Mouse (Mus musculus) spleen, embryonic (tissue): ENCODE measurements around the gene Adam33.
"Not testable (repeated sequence)": the region's sequence is repeated elsewhere in the genome, so short reads cannot be mapped to it uniquely, and the experiment has no call there.

ENCODE experiments used
- CTCF ChIA-PET: fragments of 350-600 bp; sonication (Branson Sonifier 250); formaldehyde crosslinking; loops from one replicate; lab custom pipeline; 2022; lab: Charles Lee

Gene Adam33

GRCm38 (mm10) chr2:131058672-131059071 lies 4.9 kb downstream of the Adam33 start:
- CTCF ChIA-PET = interaction anchor here (0.6 kb wide), 1 partner anchor 15 kb away, joined by 5 read pairs; no protein-coding TSS in a partner anchor

DNA sequence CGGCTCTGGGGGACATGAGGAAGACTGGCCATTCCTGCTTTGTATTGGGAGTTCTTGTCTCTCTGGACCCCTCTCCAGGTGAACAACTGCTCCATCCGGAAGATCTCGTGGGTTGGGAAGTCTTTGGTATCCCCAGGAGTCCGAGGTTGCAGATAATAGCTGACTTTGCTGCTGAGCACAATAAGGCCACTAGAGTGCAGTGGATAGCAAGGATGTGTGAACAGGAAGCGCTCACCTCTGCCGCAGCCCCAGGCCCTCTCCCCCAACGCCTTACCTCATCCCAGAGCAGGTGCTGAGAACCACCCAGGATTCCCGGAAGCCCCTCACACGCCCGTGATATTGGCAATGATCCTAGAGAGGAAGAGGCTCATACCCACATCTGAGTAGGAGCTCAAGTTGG lies 7.4 kb downstream of the Adam33 start:
- CTCF ChIA-PET = interaction anchor here (0.7 kb wide), 1 partner anchor 253 kb away, joined by 3 read pairs; no protein-coding TSS in a partner anchor

DNA sequence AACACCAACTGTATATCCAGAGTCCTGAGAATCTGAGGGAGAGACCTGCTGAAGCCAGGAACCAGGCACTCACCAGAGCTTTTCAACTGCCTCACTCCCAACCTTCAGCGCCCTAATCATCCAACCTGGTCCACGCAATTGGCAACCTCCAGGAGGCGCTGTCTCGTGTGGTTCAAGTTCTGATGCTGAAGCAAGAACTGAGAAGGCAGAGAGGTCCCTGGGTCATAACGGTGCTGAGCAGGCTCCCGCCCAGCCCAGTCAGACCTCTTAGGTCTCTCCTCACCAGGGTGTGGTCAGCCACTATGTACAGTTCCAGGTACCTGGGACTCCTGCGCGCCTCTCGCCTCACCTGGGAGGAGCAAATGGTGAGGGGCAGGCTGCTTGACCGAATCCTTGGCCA lies 8.0 kb downstream of the Adam33 start:
- CTCF ChIA-PET = no interaction called here

DNA sequence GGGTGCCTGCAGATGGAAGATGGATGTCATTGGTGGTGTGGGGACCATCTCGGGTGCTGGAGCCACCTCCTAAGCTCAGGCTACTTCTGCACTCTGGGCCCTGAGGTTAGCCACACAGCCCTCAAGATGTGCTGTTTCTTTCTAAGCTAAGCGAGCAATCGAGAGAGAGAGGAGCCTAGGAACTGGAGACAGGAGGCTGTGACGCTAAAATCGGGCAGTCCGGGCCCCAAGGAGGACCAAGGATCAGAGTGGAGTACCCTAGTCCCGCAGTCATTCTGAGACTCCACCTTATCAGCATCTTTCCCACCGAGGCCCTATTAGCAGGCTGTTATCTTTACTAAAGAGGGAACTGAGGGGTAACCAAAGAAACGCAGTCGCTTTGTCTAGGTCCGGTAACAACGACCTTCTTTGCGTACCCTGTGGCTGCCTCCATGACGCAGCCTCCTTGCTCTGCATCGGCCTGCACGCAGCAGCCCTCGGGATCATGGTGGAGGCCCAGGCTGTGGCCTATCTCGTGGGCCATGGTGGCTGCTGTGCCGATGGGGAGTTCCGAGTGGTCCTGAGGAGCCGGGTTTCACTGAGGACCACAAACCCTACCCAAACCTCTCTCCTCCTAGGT lies 8.9 kb downstream of the Adam33 start:
- CTCF ChIA-PET = interaction anchor here (0.7 kb wide), 1 partner anchor 15 kb away, joined by 4 read pairs; no protein-coding TSS in a partner anchor

- CTCF ChIA-PET = interaction anchor here (0.5 kb wide), 1 partner anchor 241 kb away, joined by 18 read pairs; no protein-coding TSS in a partner anchor
Measured at GRCm38 (mm10) chr2:131053851-131054645, 9.6 kb downstream of the Adam33 start.

DNA sequence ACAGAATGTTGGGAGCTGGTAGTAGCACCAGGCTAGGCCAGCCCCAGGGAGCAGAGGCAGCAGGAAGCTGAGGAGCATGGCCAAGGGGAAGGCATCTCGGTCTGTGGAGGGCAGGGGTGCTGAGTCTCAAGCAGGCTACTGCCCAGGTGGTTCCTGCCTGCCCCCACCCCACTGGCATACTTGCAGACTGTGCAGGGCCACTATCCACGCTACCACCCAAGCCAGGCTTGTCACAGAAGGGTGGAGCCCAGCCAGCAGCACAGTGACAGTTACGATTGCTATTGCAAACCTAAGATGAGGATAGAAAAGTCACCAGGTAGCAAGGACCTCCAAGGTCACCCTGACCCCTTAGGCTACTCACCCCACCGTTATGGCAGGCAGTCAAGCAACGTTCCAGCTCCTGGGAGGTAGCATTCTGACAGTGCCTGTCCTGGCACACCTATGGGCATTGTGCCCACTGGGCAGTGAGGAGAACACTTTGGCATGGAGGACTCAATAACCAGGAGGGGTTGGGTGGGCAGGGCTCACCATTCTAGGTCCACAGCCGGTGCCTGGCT lies 10.7 kb downstream of the Adam33 start:
- CTCF ChIA-PET = no interaction called here

DNA sequence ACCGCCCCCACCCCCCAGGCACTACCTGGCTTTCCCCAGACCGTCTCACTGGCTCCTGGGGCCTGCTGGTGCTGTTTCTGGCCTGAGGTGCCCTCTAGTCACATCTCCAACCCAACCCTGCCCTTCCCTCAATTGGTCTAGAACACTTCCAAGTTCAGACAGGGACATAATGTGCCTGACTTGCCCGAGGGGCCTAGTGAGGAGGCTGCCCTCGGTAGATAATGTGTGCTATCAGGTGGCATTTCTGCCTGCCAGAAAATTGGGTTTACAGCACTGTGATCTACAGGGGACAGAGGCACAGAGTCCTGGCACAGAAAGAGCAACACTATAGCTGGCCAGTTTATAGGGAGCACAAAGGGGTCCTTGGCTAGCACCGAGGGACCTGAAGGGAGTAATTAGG lies 11.6 kb downstream of the Adam33 start:
- CTCF ChIA-PET = no interaction called here

GRCm38 (mm10) chr2:131046025-131046424 lies 17.6 kb downstream of the Adam33 start:
- CTCF ChIA-PET = no interaction called here

- CTCF ChIA-PET = no interaction called here
Measured at GRCm38 (mm10) chr2:131044989-131045720, 18.5 kb downstream of the Adam33 start.

DNA sequence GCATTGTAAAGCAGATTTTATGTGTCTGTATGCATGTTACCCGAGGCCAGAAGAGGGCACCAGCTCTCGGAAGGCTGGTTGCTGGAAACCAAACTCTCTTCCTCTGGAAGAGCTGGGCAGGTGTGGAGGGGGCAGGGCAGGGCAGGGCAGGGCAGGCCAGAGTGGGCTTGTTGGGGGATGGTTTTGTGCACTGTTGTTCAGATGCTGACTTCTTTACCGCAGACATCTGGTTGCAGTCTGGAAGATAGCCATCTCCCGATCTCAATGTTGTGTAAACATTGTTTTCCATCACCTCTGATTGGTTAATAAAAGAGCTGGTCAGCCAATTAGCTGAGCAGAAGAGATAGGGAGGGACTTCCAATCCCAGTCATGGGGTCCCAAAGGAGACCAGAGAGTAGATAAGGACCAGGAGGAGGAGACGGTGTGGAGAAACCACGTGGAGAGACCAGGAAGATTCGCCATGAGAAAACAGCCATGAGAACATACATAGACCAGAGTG lies 19.2 kb downstream of the Adam33 start:
- CTCF ChIA-PET = no interaction called here

GRCm38 (mm10) chr2:131042988-131043387 lies 20.6 kb downstream of the Adam33 start, which contains the start of gene Gfra4:
Gene Gfra4 (minus strand): TSS chr2:131043088.
- CTCF ChIA-PET = no interaction called here

DNA sequence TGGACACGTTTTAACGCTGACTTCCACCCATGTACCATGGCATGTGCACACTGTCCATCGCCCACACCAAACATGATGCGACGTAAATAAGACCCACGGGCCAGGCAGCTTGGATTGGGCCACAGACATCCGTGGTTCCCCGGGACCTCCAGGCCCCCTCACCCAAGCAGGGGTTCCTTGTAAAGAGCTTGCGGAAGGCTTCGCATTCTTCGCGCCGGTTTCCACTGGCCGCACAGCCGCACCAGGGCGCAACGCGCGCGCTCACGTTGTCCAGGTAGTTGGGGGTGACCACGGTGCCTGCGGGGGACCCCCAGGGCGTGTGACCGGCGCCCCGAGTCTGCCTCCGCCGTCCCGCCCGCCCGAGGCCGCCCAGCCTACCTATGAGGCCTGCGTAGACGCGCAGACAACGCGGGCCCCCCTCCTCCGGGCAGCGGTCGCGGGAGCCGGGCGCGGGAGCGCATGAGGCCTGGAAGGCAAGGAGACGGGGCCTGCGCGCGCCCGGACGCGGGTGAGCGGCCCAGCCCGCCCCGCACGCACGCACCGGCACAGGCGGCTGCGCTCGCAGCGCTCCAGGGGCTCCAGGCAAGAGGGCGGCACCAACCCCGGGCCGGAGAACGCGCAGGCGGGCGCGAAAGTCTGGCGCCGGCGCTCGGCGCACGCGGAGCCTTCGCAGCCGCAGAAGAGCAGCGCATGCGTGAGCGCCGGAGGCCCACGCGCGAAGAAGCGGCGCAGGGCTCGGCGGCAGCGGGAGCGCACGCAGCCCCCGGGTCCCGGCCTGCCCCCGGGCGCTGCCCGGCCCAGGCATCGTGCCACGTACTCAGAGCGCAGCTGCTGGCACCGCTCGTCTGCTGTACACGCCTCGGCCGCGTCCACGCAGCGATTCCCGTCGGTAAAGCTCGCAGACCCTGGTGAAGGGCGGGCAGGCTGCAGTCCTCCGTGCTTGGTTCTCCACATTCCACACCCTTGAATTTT lies 22.5 kb downstream of the Adam33 start:
- CTCF ChIA-PET = no interaction called here

DNA sequence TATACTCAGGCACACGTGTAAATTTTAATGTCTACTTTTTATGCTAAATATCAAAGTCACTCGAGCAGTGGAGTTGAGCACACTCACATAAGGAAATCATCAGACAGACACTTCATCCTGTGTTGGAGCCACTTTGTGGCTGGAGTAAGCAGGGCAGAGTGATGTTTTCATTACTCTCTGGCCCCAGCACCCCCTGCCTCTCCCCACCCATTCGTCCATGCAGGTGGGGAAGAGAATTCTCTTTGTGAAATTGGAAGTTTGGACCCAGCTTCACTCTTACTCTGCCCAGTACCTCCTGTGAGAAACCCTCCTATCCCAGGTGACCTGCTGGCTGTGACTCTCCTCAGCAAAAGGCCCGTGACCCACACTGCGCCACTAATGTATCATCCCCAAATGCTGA lies 24.9 kb downstream of the Adam33 start:
- CTCF ChIA-PET = no interaction called here

DNA sequence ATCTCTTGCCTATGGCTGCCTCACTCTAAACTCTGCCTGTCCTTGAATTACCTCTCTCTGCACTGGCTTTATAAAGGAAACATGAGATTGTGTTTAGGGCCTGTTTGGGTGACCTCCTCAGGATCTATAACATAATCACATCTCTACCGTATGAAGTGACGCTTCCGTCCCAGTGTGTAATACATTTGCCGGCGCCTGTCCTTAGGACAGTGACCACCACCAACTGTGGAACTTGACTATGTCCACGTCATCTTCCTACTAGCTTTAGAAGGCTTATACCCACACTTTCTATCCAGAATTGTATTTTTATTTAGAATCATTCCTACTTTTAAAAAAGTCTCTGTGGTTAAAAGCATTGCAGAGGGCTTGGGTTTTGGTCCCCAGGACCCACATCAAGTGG lies 25.4 kb downstream of the Adam33 start:
- CTCF ChIA-PET = no interaction called here

DNA sequence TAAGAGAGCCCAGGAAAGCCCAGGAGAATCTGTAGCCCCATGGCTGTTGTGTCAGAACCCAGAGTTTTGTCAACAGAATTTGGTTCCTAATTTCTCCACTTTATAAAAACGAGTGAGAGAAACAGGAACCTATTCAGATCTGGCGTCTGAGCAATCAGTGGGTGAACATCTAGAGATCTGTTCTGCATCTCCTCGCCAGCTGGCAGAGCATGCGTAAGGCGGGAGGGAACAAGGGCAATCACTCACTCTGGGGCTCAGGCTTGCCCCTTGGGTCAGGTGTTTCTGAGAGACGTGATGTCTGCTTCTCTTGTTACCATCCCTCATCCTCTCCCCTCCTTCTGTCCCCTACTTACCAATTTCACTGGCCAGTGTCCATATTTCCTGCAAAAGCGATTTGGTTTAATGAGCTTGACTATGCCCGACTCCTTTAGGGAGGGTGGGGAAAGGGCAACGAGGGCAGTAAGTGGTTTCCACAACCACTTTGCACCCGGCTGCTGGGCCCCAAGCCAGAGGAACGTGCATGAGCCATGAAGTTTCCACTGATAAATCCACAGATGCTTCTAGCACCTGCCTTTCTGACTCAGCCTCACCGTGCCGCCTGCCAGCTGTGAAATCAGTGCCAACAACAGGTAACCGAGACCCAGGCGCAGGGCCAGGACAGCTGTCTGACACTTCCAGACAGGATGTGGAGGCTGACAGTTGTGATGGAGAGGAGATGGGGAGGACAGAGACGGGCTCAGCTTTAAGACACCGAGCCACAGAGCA lies 26.2 kb downstream of the Adam33 start:
- CTCF ChIA-PET = interaction anchor here (0.6 kb wide), 1 partner anchor 56 kb away, joined by 6 read pairs; no protein-coding TSS in a partner anchor

DNA sequence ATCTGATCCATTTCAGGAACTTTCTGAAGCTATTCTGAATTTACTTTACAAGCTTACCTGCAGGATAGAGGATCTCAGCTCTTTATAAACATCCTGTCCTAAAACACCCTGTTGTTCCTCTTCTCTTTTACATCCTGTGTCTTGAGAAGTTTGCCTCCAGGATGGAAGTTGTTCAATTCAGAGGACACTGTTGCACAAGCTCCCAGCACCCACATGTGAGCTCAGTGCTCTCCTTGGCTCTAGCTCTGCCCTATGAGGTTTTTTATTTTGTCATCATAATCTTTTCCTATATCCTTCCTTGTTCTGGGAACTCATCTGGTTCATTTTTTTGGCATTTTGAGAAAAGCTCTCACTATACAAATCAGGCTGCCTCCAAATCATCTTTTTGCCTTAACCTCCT lies 26.9 kb downstream of the Adam33 start:
- CTCF ChIA-PET = no interaction called here

DNA sequence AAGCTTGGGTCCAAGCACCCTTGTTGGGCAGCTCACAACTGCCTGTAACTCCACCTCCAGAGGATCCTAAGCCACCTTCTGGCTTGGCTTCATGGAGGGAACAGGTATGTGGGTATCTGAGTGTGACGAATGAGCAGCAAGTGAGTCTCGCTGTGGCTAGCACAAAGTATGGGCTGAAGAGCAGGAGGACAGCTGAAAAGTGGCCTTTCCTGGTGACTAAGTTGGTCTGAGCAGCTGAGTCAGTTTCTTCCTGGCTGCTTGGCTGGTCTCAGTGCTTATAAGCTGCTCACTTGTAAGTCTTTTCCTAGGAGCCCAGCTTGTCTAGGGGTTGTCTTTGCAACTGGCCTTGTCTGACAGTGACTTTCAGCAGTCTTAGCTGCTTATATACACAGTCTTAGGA lies 27.3 kb downstream of the Adam33 start:
- CTCF ChIA-PET = no interaction called here

GRCm38 (mm10) chr2:131031406-131031805 lies 32.2 kb downstream of the Adam33 start:
- CTCF ChIA-PET = not testable (repeated sequence)

- CTCF ChIA-PET = no interaction called here
Measured at GRCm38 (mm10) chr2:131030998-131031397, 32.6 kb downstream of the Adam33 start.

GRCm38 (mm10) chr2:131030561-131030960 lies 33.1 kb downstream of the Adam33 start:
- CTCF ChIA-PET = no interaction called here
